Mouse (Mus musculus): ENCODE measurements at regions not wholly inside any gene's neighbourhood (a gene's known extent, or its start where the extent isn't known, plus 50 kb on each side); places are given as distances from the start of the nearest gene placed in this dataset.

GRCm38 (mm10) chr9:47433185-47433584 lies 96.8 kb upstream of the Cadm1 start:
- DNase-seq (ENCODE audit: low spot score in 2 of 2): no peak

- DNase-seq (ENCODE audit: low spot score in 2 of 2): no peak
Measured at GRCm38 (mm10) chr9:47434091-47434490, 95.9 kb upstream of the Cadm1 start.

- no peak for DNase-seq (ENCODE audit: low spot score in 2 of 2)
Measured at GRCm38 (mm10) chr9:47438976-47439375, 91.0 kb upstream of the Cadm1 start.

GRCm38 (mm10) chr9:47439506-47439905 lies 90.5 kb upstream of the Cadm1 start:
- DNase-seq (ENCODE audit: low spot score in 2 of 2): no peak

GRCm38 (mm10) chr9:47440128-47440527 lies 89.8 kb upstream of the Cadm1 start:
- no peak for DNase-seq (ENCODE audit: low spot score in 2 of 2)

- no peak for DNase-seq (ENCODE audit: low spot score in 2 of 2)
Measured at GRCm38 (mm10) chr9:47441155-47441554, 88.8 kb upstream of the Cadm1 start.

GRCm38 (mm10) chr9:47444168-47444567 lies 85.8 kb upstream of the Cadm1 start:
- no peak for DNase-seq (ENCODE audit: low spot score in 2 of 2)

- DNase-seq (ENCODE audit: low spot score in 2 of 2): no peak
Measured at GRCm38 (mm10) chr9:47444752-47445151, 85.2 kb upstream of the Cadm1 start.

- no peak for DNase-seq (ENCODE audit: low spot score in 2 of 2)
Measured at GRCm38 (mm10) chr9:47445332-47445731, 84.6 kb upstream of the Cadm1 start.

- DNase-seq (ENCODE audit: low spot score in 2 of 2): no peak
Measured at GRCm38 (mm10) chr9:47452752-47453151, 77.2 kb upstream of the Cadm1 start.

- no peak for DNase-seq (ENCODE audit: low spot score in 2 of 2)
Measured at GRCm38 (mm10) chr9:47458721-47459418, 71.1 kb upstream of the Cadm1 start.

GRCm38 (mm10) chr9:47459461-47460049 lies 70.4 kb upstream of the Cadm1 start:
- no peak for DNase-seq (ENCODE audit: low spot score in 2 of 2)

- no peak for DNase-seq (ENCODE audit: low spot score in 2 of 2)
Measured at GRCm38 (mm10) chr9:47460241-47460640, 69.7 kb upstream of the Cadm1 start.

GRCm38 (mm10) chr9:47461915-47462314 lies 68.1 kb upstream of the Cadm1 start:
- no peak for DNase-seq (ENCODE audit: low spot score in 2 of 2)

- DNase-seq (ENCODE audit: low spot score in 2 of 2): no peak
Measured at GRCm38 (mm10) chr9:47466767-47467166, 63.2 kb upstream of the Cadm1 start.

GRCm38 (mm10) chr9:47467815-47468214 lies 62.2 kb upstream of the Cadm1 start:
- no peak for DNase-seq (ENCODE audit: low spot score in 2 of 2)

- no peak for DNase-seq (ENCODE audit: low spot score in 2 of 2)
Measured at GRCm38 (mm10) chr9:47469576-47469975, 60.4 kb upstream of the Cadm1 start.

- no peak for DNase-seq (ENCODE audit: low spot score in 2 of 2)
Measured at GRCm38 (mm10) chr9:47470741-47471140, 59.2 kb upstream of the Cadm1 start.

GRCm38 (mm10) chr9:47471767-47472420 lies 58.1 kb upstream of the Cadm1 start:
- no peak for DNase-seq (ENCODE audit: low spot score in 2 of 2)

GRCm38 (mm10) chr9:47473776-47474365 lies 56.1 kb upstream of the Cadm1 start:
- no peak for DNase-seq (ENCODE audit: low spot score in 2 of 2)

GRCm38 (mm10) chr9:47474776-47475175 lies 55.2 kb upstream of the Cadm1 start:
- DNase-seq (ENCODE audit: low spot score in 2 of 2): no peak

- no peak for DNase-seq (ENCODE audit: low spot score in 2 of 2)
Measured at GRCm38 (mm10) chr9:47477889-47478288, 52.1 kb upstream of the Cadm1 start.

Data from frontal cortex, postnatal 14 days (tissue).